Mouse (Mus musculus): ENCODE results near the gene Scgb1c1. TPM values are rescaled to one million over a fixed set of nuclear protein-coding genes. Genes with fewer than 3 reads are reported as not detected.
"Not testable (repeated sequence)": the region's sequence is repeated elsewhere in the genome, so short reads cannot be mapped to it uniquely, and the experiment has no call there.

Gene Scgb1c1
- polyA plus RNA-seq, 1 experiment from 2014 or later, result not detected

DNA sequence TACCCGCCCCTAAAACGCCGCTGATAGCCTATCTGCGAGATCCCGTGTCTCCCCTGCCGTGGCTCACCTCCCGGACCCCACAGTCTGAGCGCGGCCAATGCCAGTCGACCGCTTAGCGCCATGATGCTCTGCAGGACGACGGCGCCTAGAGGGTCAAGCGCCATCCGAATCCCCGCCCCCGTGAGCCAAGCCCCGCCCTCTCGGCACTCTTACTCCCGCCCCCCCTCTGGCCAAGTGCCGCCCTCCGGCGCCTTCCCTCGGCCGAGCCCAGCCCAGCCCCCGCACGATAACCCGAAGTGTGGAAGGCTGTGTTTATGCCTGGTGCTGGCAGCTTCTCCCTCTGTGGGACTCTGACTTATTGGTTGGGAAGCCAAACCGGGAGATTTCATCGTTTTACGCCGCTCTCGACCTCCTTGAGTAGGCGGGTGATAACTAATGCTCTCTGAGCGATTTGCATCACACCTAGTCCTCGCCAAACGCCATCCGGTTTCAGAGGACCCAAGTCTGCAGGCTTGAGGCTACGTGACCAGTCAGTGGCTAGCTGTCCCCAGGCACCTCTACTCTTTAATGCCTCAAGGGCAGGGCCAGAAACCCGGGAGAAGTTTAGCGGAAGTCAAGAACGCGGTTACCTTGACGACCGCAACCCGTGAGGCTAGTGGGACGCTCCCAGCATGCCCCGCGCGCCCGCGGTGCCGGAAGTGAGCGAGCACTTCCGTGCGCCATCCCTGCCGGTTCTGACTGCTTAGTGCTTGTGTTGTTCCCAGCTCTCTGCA, 36.5 kb downstream of the Scgb1c1 start, which contains the start of the genes Psmd13 and Sirt3:
Psmd13 (plus strand) TSS at position 273 of the 773 bp plus-strand sequence.
Sirt3 (minus strand) TSS at position 614 of the 773 bp plus-strand sequence.
- Histone ChIP-seq H3K9ac (replicated peaks) (peak within 1 kb of the TSS; percentile 82), H3K4me2 (peak within 1 kb of the TSS; percentile 68), H3K4me3 (replicated peaks) (peak within 1 kb of the TSS; percentile 92), H3K27me3 (no peaks in the 10 kb centered on the region), H3K27ac (peak within 1 kb of the TSS; percentile 86), H3K4me1 (replicated peaks) (peaks cover 11% of the 10 kb centered on the region), H3K36me3 (peaks cover 37% of the 10 kb centered on the region), H3K9me3 (no peaks in the 10 kb centered on the region)
- under 1% methylated on average over 59 of the region's 59 CpGs for WGBS
- peak; percentile 93 for ATAC-seq (ENCODE audit: insufficient number of reproducible peaks, insufficient read depth, low FRiP score, low TSS enrichment, low read depth)

DNA sequence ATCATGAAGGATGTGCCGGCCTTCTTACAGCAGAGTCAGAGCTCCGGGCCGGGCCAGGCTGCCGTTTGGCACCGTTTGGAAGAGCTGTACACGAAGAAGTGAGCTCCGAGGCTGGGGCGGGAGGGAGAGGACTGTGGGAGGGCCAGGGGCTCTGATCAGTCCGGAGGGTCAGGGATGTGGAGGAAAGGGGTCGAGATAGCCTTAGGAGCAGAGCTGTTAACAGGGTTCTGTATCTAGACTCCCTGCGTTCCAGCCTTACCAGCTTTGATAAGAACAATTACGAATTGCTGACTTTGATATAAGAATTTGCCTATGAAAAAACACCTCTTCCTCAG, 37.1 kb downstream of the Scgb1c1 start:
- no peaks in the 10 kb centered on the region for H3K27me3 ChIP-seq
- peak overlapping the region; percentile 82 for H3K9ac ChIP-seq (replicated peaks)
- under 1% methylated on average over 12 of the region's 12 CpGs for WGBS
- 0 out of 2 replicates have a peak, but pooled peaks have one; percentile 15 for ATAC-seq (ENCODE audit: insufficient number of reproducible peaks, insufficient read depth, low FRiP score, low TSS enrichment, low read depth)
- H3K36me3 ChIP-seq, result peaks cover 38% of the 10 kb centered on the region
- peak overlapping the region; percentile 92 for H3K4me3 ChIP-seq (replicated peaks)
- peak overlapping the region; percentile 86 for H3K27ac ChIP-seq
- H3K9me3 ChIP-seq, result no peaks in the 10 kb centered on the region
- H3K4me2 ChIP-seq, result peak overlapping the region; percentile 68
- peaks cover 11% of the 10 kb centered on the region for H3K4me1 ChIP-seq (replicated peaks)

DNA sequence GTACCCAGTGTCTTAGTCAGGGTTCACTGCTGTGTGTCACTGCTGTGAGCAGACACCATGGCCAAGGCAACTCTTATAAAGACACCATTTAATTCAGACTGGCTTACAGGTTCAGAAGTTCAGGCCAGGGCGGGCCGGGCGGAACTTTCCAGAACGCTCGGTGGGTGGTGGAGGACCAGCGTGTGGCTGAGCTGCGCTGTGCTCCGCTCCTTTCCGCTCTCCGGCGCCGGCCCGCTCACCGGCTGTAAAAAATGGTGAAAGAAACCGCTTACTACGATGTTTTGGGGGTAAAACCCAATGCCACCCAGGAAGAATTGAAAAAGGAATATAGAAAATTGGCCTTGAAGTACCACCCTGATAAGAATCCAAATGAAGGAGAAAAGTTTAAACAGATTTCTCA, 45.3 kb downstream of the Scgb1c1 start:
- H3K27me3 ChIP-seq; H3K4me3 ChIP-seq (replicated peaks); ATAC-seq (ENCODE audit: insufficient number of reproducible peaks, insufficient read depth, low FRiP score, low TSS enrichment, low read depth); H3K4me2 ChIP-seq; H3K4me1 ChIP-seq (replicated peaks); H3K9ac ChIP-seq (replicated peaks); H3K9me3 ChIP-seq; H3K27ac ChIP-seq: not testable (repeated sequence)
- WGBS, result 96% methylated on average over 16 of the region's 16 CpGs
- H3K36me3 ChIP-seq, result peaks cover 83% of the 10 kb centered on the region

DNA sequence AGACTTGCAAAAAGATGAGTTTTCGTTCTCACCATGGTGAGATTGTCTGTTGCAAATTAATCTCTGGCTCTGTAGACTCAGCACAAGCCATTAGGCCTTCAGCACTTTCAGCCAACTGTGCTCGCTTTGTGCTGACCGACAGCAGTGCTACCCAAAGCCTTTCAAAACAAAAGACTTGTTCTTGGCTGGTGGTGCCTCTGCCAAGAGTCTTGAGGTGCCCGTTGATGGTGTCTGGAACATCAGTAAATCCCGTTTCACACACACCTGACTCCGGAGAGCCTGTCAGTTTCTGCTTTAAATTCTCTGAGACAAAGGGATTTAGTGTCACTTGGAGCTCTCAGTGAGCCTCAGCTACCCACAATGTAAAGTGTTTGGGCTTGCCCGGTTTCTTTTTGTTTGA, 48.7 kb downstream of the Scgb1c1 start:
- no peak for ATAC-seq (ENCODE audit: insufficient number of reproducible peaks, insufficient read depth, low FRiP score, low TSS enrichment, low read depth)
- no peaks in the 10 kb centered on the region for H3K9me3 ChIP-seq
- H3K4me2 ChIP-seq, result no peak overlapping the region
- no peaks in the 10 kb centered on the region for H3K27me3 ChIP-seq
- no peak overlapping the region for H3K4me3 ChIP-seq (replicated peaks)
- WGBS, result 90% methylated on average over 7 of the region's 7 CpGs
- H3K27ac ChIP-seq, result no peak overlapping the region
- H3K4me1 ChIP-seq (replicated peaks), result no peaks in the 10 kb centered on the region
- peaks cover 85% of the 10 kb centered on the region for H3K36me3 ChIP-seq
- no peak overlapping the region for H3K9ac ChIP-seq (replicated peaks)

DNA sequence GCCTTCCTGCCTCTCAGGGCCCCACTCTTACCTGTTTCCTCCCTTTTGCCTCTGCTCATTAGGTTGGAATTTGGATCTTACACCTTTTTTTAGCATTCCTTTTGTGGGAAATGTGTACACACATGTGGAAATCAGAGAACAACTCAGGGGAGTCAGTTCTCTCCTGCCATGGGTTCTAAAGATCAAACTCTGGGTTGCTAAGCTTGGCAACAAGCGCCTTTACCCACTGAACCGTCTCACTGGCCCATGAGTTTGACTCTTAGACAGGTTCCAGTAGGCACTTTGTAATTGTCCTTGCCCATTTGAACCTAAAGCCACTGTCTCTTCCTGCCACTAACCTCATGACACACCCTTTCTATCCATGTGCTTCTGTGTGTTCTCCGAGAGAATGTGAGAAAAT, 49.3 kb downstream of the Scgb1c1 start:
- no peak overlapping the region for H3K4me2 ChIP-seq
- H3K27me3 ChIP-seq, result no peaks in the 10 kb centered on the region
- H3K27ac ChIP-seq, result no peak overlapping the region
- no peak overlapping the region for H3K4me3 ChIP-seq (replicated peaks)
- no peaks in the 10 kb centered on the region for H3K4me1 ChIP-seq (replicated peaks)
- H3K36me3 ChIP-seq, result peaks cover 82% of the 10 kb centered on the region
- H3K9ac ChIP-seq (replicated peaks), result no peak overlapping the region
- WGBS, result 96% methylated on average over 3 of the region's 3 CpGs
- no peak for ATAC-seq (ENCODE audit: insufficient number of reproducible peaks, insufficient read depth, low FRiP score, low TSS enrichment, low read depth)
- H3K9me3 ChIP-seq, result no peaks in the 10 kb centered on the region

Other genes starting within 250 kb of the Scgb1c1 start
- gene Olfr46, start 244.3 kb upstream of the Scgb1c1 start, polyA plus RNA-seq (2016; fragmentation: Nextera tagmentation; extraction: Ambion mirVana), result not detected in 2 replicates
- gene Olfr61, start 216.6 kb upstream of the Scgb1c1 start, polyA plus RNA-seq (2016; fragmentation: Nextera tagmentation; extraction: Ambion mirVana), result not detected in 2 replicates
- not detected in 2 replicates for gene Olfr53, start 199.1 kb upstream of the Scgb1c1 start, polyA plus RNA-seq (2016; fragmentation: Nextera tagmentation; extraction: Ambion mirVana)
- gene Olfr539, start 185.6 kb upstream of the Scgb1c1 start, polyA plus RNA-seq (2016; fragmentation: Nextera tagmentation; extraction: Ambion mirVana), result not detected in 2 replicates
- not detected in 2 replicates for gene Olfr45, start 163.6 kb upstream of the Scgb1c1 start, polyA plus RNA-seq (2016; fragmentation: Nextera tagmentation; extraction: Ambion mirVana)
- not detected in 2 replicates for gene Olfr541, start 148.3 kb upstream of the Scgb1c1 start, polyA plus RNA-seq (2016; fragmentation: Nextera tagmentation; extraction: Ambion mirVana)
- not detected in 2 replicates for gene Cyp2e1, start 81.8 kb upstream of the Scgb1c1 start, polyA plus RNA-seq (2016; fragmentation: Nextera tagmentation; extraction: Ambion mirVana)
- 0.69 and 1.4 TPM in 2 replicates for gene Syce1, start 57.7 kb upstream of the Scgb1c1 start, polyA plus RNA-seq (2016; fragmentation: Nextera tagmentation; extraction: Ambion mirVana)
- gene Zfp941, start 23.4 kb upstream of the Scgb1c1 start, polyA plus RNA-seq (2016; fragmentation: Nextera tagmentation; extraction: Ambion mirVana), result 3.0 TPM in 2 replicates
- gene Urah, start 10.5 kb upstream of the Scgb1c1 start, polyA plus RNA-seq (2016; fragmentation: Nextera tagmentation; extraction: Ambion mirVana), result 0.33 and 1.3 TPM in 2 replicates
- not detected in 2 replicates for gene Odf3, start 2.3 kb downstream of the Scgb1c1 start, polyA plus RNA-seq (2016; fragmentation: Nextera tagmentation; extraction: Ambion mirVana)
- gene Gm45785, start 10.8 kb downstream of the Scgb1c1 start, polyA plus RNA-seq (2016; fragmentation: Nextera tagmentation; extraction: Ambion mirVana), result 0.23 TPM in 1 of 2 replicates, not detected in the other
- gene Ric8a, start 11.4 kb downstream of the Scgb1c1 start, polyA plus RNA-seq (2016; fragmentation: Nextera tagmentation; extraction: Ambion mirVana), result 53.0 and 60.3 TPM in 2 replicates
- 38.3 and 38.9 TPM in 2 replicates for gene Bet1l, start 12.0 kb downstream of the Scgb1c1 start, polyA plus RNA-seq (2016; fragmentation: Nextera tagmentation; extraction: Ambion mirVana)
- gene Psmd13, start 36.4 kb downstream of the Scgb1c1 start, polyA plus RNA-seq (2016; fragmentation: Nextera tagmentation; extraction: Ambion mirVana), result 271 and 302 TPM in 2 replicates
- gene Sirt3, start 36.8 kb downstream of the Scgb1c1 start, polyA plus RNA-seq (2016; fragmentation: Nextera tagmentation; extraction: Ambion mirVana), result 28.3 and 29.9 TPM in 2 replicates
- 1.9 and 2.7 TPM in 2 replicates for gene Cox8b, start 54.9 kb downstream of the Scgb1c1 start, polyA plus RNA-seq (2016; fragmentation: Nextera tagmentation; extraction: Ambion mirVana)
- not detected in 2 replicates for gene Nlrp6, start 75.4 kb downstream of the Scgb1c1 start, polyA plus RNA-seq (2016; fragmentation: Nextera tagmentation; extraction: Ambion mirVana)
- 18.9 and 21.5 TPM in 2 replicates for gene Pgghg, start 95.8 kb downstream of the Scgb1c1 start, polyA plus RNA-seq (2016; fragmentation: Nextera tagmentation; extraction: Ambion mirVana)
- gene Ifitm5, start 104.7 kb downstream of the Scgb1c1 start, polyA plus RNA-seq (2016; fragmentation: Nextera tagmentation; extraction: Ambion mirVana), result 5.6 and 6.1 TPM in 2 replicates
- gene Gm45717, start 110.4 kb downstream of the Scgb1c1 start, polyA plus RNA-seq (2016; fragmentation: Nextera tagmentation; extraction: Ambion mirVana), result not detected in 2 replicates
- gene Ifitm2, start 110.4 kb downstream of the Scgb1c1 start, polyA plus RNA-seq (2016; fragmentation: Nextera tagmentation; extraction: Ambion mirVana), result 941 and 1,046 TPM in 2 replicates
- gene Ifitm1, start 121.7 kb downstream of the Scgb1c1 start, polyA plus RNA-seq (2016; fragmentation: Nextera tagmentation; extraction: Ambion mirVana), result 77.8 and 78.8 TPM in 2 replicates
- gene Ifitm3, start 165.2 kb downstream of the Scgb1c1 start, polyA plus RNA-seq (2016; fragmentation: Nextera tagmentation; extraction: Ambion mirVana), result 56.5 and 68.6 TPM in 2 replicates
- gene Ifitm6, start 172.4 kb downstream of the Scgb1c1 start, polyA plus RNA-seq (2016; fragmentation: Nextera tagmentation; extraction: Ambion mirVana), result not detected in 2 replicates
- not detected in 2 replicates for gene Gm17387, start 183.6 kb downstream of the Scgb1c1 start, polyA plus RNA-seq (2016; fragmentation: Nextera tagmentation; extraction: Ambion mirVana)
- gene B4galnt4, start 215.6 kb downstream of the Scgb1c1 start, polyA plus RNA-seq (2016; fragmentation: Nextera tagmentation; extraction: Ambion mirVana), result 37.3 and 40.1 TPM in 2 replicates
- 14.6 and 14.9 TPM in 2 replicates for gene Pkp3, start 232.7 kb downstream of the Scgb1c1 start, polyA plus RNA-seq (2016; fragmentation: Nextera tagmentation; extraction: Ambion mirVana)

Measured in limb, embryonic 12.5 days (tissue).